Mouse (Mus musculus) MEL (cell line): ENCODE data around the gene Gm4858. TPM values are rescaled to one million over a fixed set of nuclear protein-coding genes. Genes with fewer than 3 reads are reported as not detected.
"Not testable (repeated sequence)": the region's sequence is repeated elsewhere in the genome, so short reads cannot be mapped to it uniquely, and the experiment has no call there.

Experiments used
- DNase-seq: peaks from one replicate; pipeline ENCODE4 v3.0.0; 2011; ENCODE audit warnings: low read depth, low spot score
- H3K27ac ChIP-seq: 2 replicates; pipeline ENCODE4 v1.5.1; 2012; ENCODE audit warnings: low read depth, mild to moderate bottlenecking, control low read depth, low read length, moderate library complexity; ENCODE audit not compliant: control insufficient read depth
- H3K27me3 ChIP-seq, 2 experiments: fragments of 150-350 bp in 1 of 2; sonication (generic) in 1 of 2; 2 replicates each; pipeline ENCODE4 v1.6.1; 2012; ENCODE audit warnings: low read length in 2 of 2, mild to moderate bottlenecking in 2 of 2, improper control_type of control experiment in 1 of 2, moderate library complexity in 1 of 2; ENCODE audit not compliant: insufficient read depth in 2 of 2, control insufficient read depth in 1 of 2
- H3K36me3 ChIP-seq, 2 experiments: 2 replicates each; pipeline ENCODE4 v1.6.1; 2012 to 2014; ENCODE audit warnings: low read length in 2 of 2, improper control_type of control experiment in 1 of 2, inconsistent platforms in 1 of 2, mild to moderate bottlenecking in 1 of 2; ENCODE audit not compliant: insufficient read depth in 2 of 2, control insufficient read depth in 1 of 2
- H3K4me1 ChIP-seq, 2 experiments: fragments of 150-350 bp in 1 of 2; sonication (generic) in 1 of 2; 2 replicates each; pipeline ENCODE4 v1.6.1; 2012; ENCODE audit warnings: low read length in 2 of 2, improper control_type of control experiment in 1 of 2, mild to moderate bottlenecking in 1 of 2; ENCODE audit not compliant: insufficient read depth in 2 of 2, control insufficient read depth in 1 of 2
- H3K4me3 ChIP-seq, 2 experiments: fragments of 150-350 bp in 1 of 2; sonication (generic) in 1 of 2; 2 replicates each; pipeline ENCODE4 v1.5.1; 2012; ENCODE audit warnings: low read depth in 2 of 2, low read length in 2 of 2, mild to moderate bottlenecking in 2 of 2, moderate library complexity in 2 of 2, control low read depth in 1 of 2, improper control_type of control experiment in 1 of 2; ENCODE audit not compliant: control insufficient read depth in 1 of 2, insufficient read depth in 1 of 2
- H3K79me2 ChIP-seq: 2 replicates; pipeline ENCODE4 v1.6.1; 2012; ENCODE audit warnings: mild to moderate bottlenecking, low read length, moderate library complexity; ENCODE audit not compliant: control insufficient read depth, poor library complexity, insufficient read depth
- H3K9ac ChIP-seq: 2 replicates; pipeline ENCODE4 v1.6.1; 2012; ENCODE audit warnings: low read depth, mild to moderate bottlenecking, control low read depth, low read length, moderate library complexity; ENCODE audit not compliant: control insufficient read depth, poor library complexity, severe bottlenecking
- H3K9me3 ChIP-seq: fragments of 150-350 bp; sonication (generic); replicated peaks from 2 replicates; pipeline ENCODE4 v1.6.1; 2012; ENCODE audit warnings: mild to moderate bottlenecking, low read length, improper control_type of control experiment, moderate library complexity; ENCODE audit not compliant: insufficient read depth
- CHD1 ChIP-seq: IDR thresholded peaks from 2 replicates; pipeline ENCODE4 v1.6.1; 2012; ENCODE audit warnings: low read depth, mild to moderate bottlenecking, inconsistent platforms, low read length, improper control_type of control experiment
- CTCF ChIP-seq, 3 experiments: IDR thresholded peaks in 2 of 3; conservative IDR thresholded peaks in 1 of 3; 2 replicates each; pipeline ENCODE4 v1.5.1; 2011 to 2012; ENCODE audit warnings: low read length in 3 of 3, low read depth in 2 of 3, mild to moderate bottlenecking in 2 of 3, improper control_type of control experiment in 1 of 3, inconsistent platforms in 1 of 3, mixed read lengths in 1 of 3, moderate library complexity in 1 of 3; ENCODE audit not compliant: control insufficient read depth in 1 of 3, insufficient read depth in 1 of 3, poor library complexity in 1 of 3, severe bottlenecking in 1 of 3
- E2F4 ChIP-seq: IDR thresholded peaks from 2 replicates; pipeline ENCODE4 v1.6.1; 2011; ENCODE audit warnings: low read depth, low read length, improper control_type of control experiment, borderline replicate concordance
- GATA1 ChIP-seq: IDR thresholded peaks from 2 replicates; pipeline ENCODE4 v1.6.1; 2011; ENCODE audit warnings: low read depth, low read length, improper control_type of control experiment
- KAT2A ChIP-seq: conservative IDR thresholded peaks from 2 replicates; pipeline ENCODE4 v1.6.1; 2012; ENCODE audit warnings: low read depth, low read length, improper control_type of control experiment, inconsistent platforms
- MAFK ChIP-seq: IDR thresholded peaks from 2 replicates; pipeline ENCODE4 v1.6.1; 2011; ENCODE audit warnings: low read depth, mild to moderate bottlenecking, low read length, improper control_type of control experiment, borderline replicate concordance
- MAZ ChIP-seq: IDR thresholded peaks from 2 replicates; pipeline ENCODE4 v1.6.1; 2012; ENCODE audit warnings: low read depth, mild to moderate bottlenecking, inconsistent platforms, low read length, improper control_type of control experiment
- MXI1 ChIP-seq: IDR thresholded peaks from 2 replicates; pipeline ENCODE4 v1.6.1; 2011; ENCODE audit warnings: mild to moderate bottlenecking, low read depth, low read length, improper control_type of control experiment
- MYB ChIP-seq: IDR thresholded peaks from 2 replicates; pipeline ENCODE4 v1.6.1; 2011; ENCODE audit warnings: mild to moderate bottlenecking, low read depth, low read length, improper control_type of control experiment
- POLR2A ChIP-seq, 2 experiments: IDR thresholded peaks; 2 replicates each; pipeline ENCODE4 v1.6.1; 2011 to 2012; ENCODE audit warnings: low read length in 2 of 2, mild to moderate bottlenecking in 2 of 2, control low read depth in 1 of 2, improper control_type of control experiment in 1 of 2, low read depth in 1 of 2, moderate library complexity in 1 of 2; ENCODE audit not compliant: control insufficient read depth in 1 of 2, insufficient read depth in 1 of 2, poor library complexity in 1 of 2
- POLR2AphosphoS2 ChIP-seq: IDR thresholded peaks from 2 replicates; pipeline ENCODE4 v1.6.1; 2011; ENCODE audit warnings: low read length, improper control_type of control experiment
- RCOR1 ChIP-seq: IDR thresholded peaks from 2 replicates; pipeline ENCODE4 v1.6.1; 2012; ENCODE audit warnings: low read depth, mild to moderate bottlenecking, inconsistent platforms, low read length, improper control_type of control experiment
- TBP ChIP-seq: IDR thresholded peaks from 2 replicates; pipeline ENCODE4 v1.8.0; 2011; ENCODE audit warnings: low read depth, low read length, improper control_type of control experiment
- UBTF ChIP-seq: IDR thresholded peaks from 2 replicates; pipeline ENCODE4 v1.6.1; 2012; ENCODE audit warnings: low read depth, mild to moderate bottlenecking, inconsistent platforms, low read length, improper control_type of control experiment, moderate library complexity, borderline replicate concordance; ENCODE audit not compliant: insufficient read depth
- polyA plus RNA-seq, 2 experiments: library from polyadenylated mRNA; stranded (reverse) in 1 of 2; unstranded in 1 of 2; fragments of >175 nt in 1 of 2; fragments of >200 nt in 1 of 2; gene quantifications; 2 replicates each; pipeline versions ENCODE4 v1.2.1 to v1.2.4; 2012; ENCODE audit warnings: low replicate concordance in 2 of 2, low read depth in 1 of 2; ENCODE audit not compliant: insufficient read length in 2 of 2, insufficient read depth in 1 of 2, missing spikeins in 1 of 2
- total RNA-seq: library from RNA; depleted of rRNA; stranded (reverse); fragments of 300-350 nt; gene quantifications from 2 replicates; pipeline ENCODE4 v1.2.3, GENCODE M21; 2012

Gm4858 gene
- total and polyA plus RNA-seq, 3 experiments = not detected

DNA sequence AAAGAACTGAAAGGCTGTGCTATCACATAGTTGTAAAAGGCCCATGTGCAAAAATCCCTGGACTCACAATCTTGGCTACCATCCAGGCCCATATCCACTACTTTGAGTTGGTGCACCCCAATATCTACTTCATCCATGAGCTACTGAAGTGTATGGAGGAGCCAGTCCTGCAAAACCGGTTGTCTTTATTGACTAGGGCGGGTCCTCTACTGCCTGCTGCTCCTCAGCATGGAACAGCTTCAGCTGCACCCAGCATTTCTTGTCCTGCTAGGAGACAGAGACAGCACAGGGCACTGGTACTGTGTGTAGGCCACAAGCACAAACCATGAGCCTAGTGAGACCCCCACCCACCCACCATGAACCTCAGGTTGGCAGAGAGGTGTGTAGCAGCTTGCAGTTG lies 18.0 kb downstream of the Gm4858 start:
- Histone ChIP-seq H3K9ac (no peak overlapping the region), H3K36me3 (no peaks in the 10 kb centered on the region), H3K9me3 (no peaks in the 10 kb centered on the region), H3K79me2 (no peaks in the 10 kb centered on the region), H3K4me3 (no peak overlapping the region), H3K4me1 (no peaks in the 10 kb centered on the region), H3K27ac (no peak overlapping the region), H3K27me3 (no peaks in the 10 kb centered on the region)
- no peak for TF ChIP-seq MXI1
- no peak for DNase-seq

GRCm38 (mm10) chr3:93093581-93093980 lies 25.0 kb downstream of the Gm4858 start:
- not testable (repeated sequence) for H3K36me3 ChIP-seq, H3K9ac ChIP-seq, H3K79me2 ChIP-seq, H3K27me3 ChIP-seq, H3K4me1 ChIP-seq, DNase-seq, H3K9me3 ChIP-seq, H3K4me3 ChIP-seq, H3K27ac ChIP-seq

DNA sequence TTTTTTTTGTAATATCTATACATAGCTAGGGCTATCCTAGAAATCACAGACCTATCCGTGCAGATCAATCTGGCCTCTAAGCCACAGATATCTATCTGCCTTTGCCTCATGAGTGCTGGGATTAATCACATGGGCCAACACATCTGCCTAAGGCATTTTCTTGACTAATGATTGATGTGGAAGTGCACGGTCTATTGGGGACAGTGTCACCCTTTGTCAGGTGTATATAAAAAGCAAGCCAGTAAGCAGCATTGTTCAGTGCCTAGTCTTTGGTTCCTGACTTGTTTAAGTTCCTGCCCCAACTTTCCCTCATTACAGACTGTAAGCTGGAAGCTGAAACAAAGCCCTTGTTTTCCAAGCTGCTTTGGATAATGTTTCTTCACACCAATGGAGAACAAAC lies 27.8 kb downstream of the Gm4858 start:
- Histone ChIP-seq H3K79me2 (no peaks in the 10 kb centered on the region), H3K27me3 (no peaks in the 10 kb centered on the region), H3K4me1 (no peaks in the 10 kb centered on the region), H3K9ac (no peak overlapping the region), H3K4me3 (no peak overlapping the region), H3K9me3 (no peaks in the 10 kb centered on the region), H3K27ac (no peak overlapping the region), H3K36me3 (no peaks in the 10 kb centered on the region)
- no peak for TF ChIP-seq E2F4
- no peak for TF ChIP-seq CTCF (IDR thresholded peaks at IDR 0.05 in 2 of 3, conservative IDR thresholded peaks at IDR 0.05 in 1 of 3; ENCODE audit: control insufficient read depth in 1 of 3, insufficient read depth in 1 of 3, low read depth in 2 of 3, low read length in 3 of 3, poor library complexity in 1 of 3, severe bottlenecking in 1 of 3)
- TF ChIP-seq MXI1 = no peak
- no peak for TF ChIP-seq MAFK
- no peak for TF ChIP-seq TBP
- no peak for TF ChIP-seq POLR2AphosphoS2
- no peak for TF ChIP-seq POLR2A (IDR thresholded peaks at IDR 0.05; ENCODE audit: control insufficient read depth in 1 of 2, insufficient read depth in 1 of 2, low read depth in 1 of 2, low read length in 2 of 2, poor library complexity in 1 of 2)
- DNase-seq = no peak

DNA sequence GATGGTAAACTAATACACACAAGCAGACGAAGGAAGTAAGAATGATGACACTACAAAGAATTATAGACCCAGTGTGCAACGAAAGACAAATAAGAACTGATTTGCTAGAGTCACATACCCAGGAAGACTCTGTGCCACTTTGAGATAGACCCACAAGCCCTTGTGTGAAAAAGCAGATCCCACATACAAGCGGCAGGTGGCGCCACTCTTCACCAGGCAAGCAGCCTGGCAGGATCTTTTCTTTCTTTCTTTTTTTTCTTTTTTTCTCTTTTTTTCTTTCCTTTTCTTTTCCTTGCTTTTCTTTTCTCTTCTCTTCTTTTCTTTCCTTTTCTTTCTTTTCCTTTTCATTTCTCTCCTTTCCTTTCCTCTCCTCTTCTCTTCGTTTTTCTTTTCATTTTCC lies 43.0 kb downstream of the Gm4858 start:
- TF ChIP-seq MAZ (no peak), GATA1 (no peak), UBTF (no peak), MYB (no peak), CTCF (IDR thresholded peaks at IDR 0.05 in 2 of 3, conservative IDR thresholded peaks at IDR 0.05 in 1 of 3; ENCODE audit: control insufficient read depth in 1 of 3, insufficient read depth in 1 of 3, low read depth in 2 of 3, low read length in 3 of 3, poor library complexity in 1 of 3, severe bottlenecking in 1 of 3) (peak in 2 of 3 experiments; percentile 16 to 44; a peak in 3 of 6 replicates), RCOR1 (no peak), CHD1 (no peak), KAT2A (no peak)
- TF ChIP-seq, all 39 proteins: peak for 1
- H3K36me3 ChIP-seq = no peaks in the 10 kb centered on the region
- no peak overlapping the region for H3K9ac ChIP-seq
- H3K4me3 ChIP-seq = no peak overlapping the region
- H3K79me2 ChIP-seq = no peaks in the 10 kb centered on the region
- peak; percentile 13 for DNase-seq
- H3K27ac ChIP-seq = no peak overlapping the region
- no peaks in the 10 kb centered on the region for H3K4me1 ChIP-seq
- no peaks in the 10 kb centered on the region; a peak in 1 of 4 replicates for H3K27me3 ChIP-seq
- H3K9me3 ChIP-seq = no peaks in the 10 kb centered on the region
